Mouse (Mus musculus) liver, adult 2 months (tissue): ENCODE measurements around the gene Ggt6. TPM values are rescaled to one million over a fixed set of nuclear protein-coding genes. Genes with fewer than 3 reads are reported as not detected.

Source experiments
- DNase-seq: peaks from one replicate; pipeline ENCODE4 v3.0.0-alpha.2; 2011; ENCODE audit warnings: low read depth, low spot score; ENCODE audit errors: extremely low read depth
- H3K27ac ChIP-seq: fragments of 200-500 bp; replicated peaks from 2 replicates; pipeline ENCODE4 v1.5.1; 2012; ENCODE audit warnings: low read depth, mild to moderate bottlenecking, control low read depth, inconsistent platforms, low read length; ENCODE audit not compliant: insufficient read depth
- H3K27me3 ChIP-seq: fragments of 200-500 bp; 2 replicates; pipeline ENCODE4 v1.6.1; 2012; ENCODE audit warnings: mild to moderate bottlenecking, moderate library complexity, low read length, inconsistent platforms; ENCODE audit not compliant: control insufficient read depth, insufficient read depth
- H3K36me3 ChIP-seq: fragments of 200-500 bp; 2 replicates; pipeline ENCODE4 v1.6.1; 2012; ENCODE audit warnings: low read length, inconsistent platforms; ENCODE audit not compliant: control insufficient read depth, insufficient read depth
- H3K4me1 ChIP-seq: fragments of 200-500 bp; 2 replicates; pipeline ENCODE4 v1.6.1; 2011; ENCODE audit warnings: low read length; ENCODE audit not compliant: control insufficient read depth, insufficient read depth
- H3K4me3 ChIP-seq: fragments of 200-500 bp; 2 replicates; pipeline ENCODE4 v1.5.1; 2011; ENCODE audit warnings: low read depth, mild to moderate bottlenecking, control low read depth, low read length, moderate library complexity; ENCODE audit not compliant: insufficient read depth
- H3K79me2 ChIP-seq: fragments of 200-500 bp; 2 replicates; pipeline ENCODE4 v1.6.1; 2012; ENCODE audit warnings: inconsistent platforms, mild to moderate bottlenecking, low read length, moderate library complexity; ENCODE audit not compliant: control insufficient read depth, insufficient read depth
- H3K9ac ChIP-seq: fragments of 200-500 bp; 2 replicates; pipeline ENCODE4 v1.6.1; 2012; ENCODE audit warnings: low read depth, mild to moderate bottlenecking, control low read depth, inconsistent platforms, low read length
- CTCF ChIP-seq: fragments of 200-500 bp; IDR thresholded peaks from 2 replicates; pipeline ENCODE4 v1.5.1; 2011; ENCODE audit warnings: low read depth, low read length, control low read depth
- POLR2A ChIP-seq: fragments of 200-500 bp; IDR thresholded peaks from 2 replicates; pipeline ENCODE4 v1.6.1; 2011; ENCODE audit warnings: low read length, control low read depth; ENCODE audit not compliant: insufficient read depth; ENCODE audit errors: extremely low read depth
- WGBS: fragments of 180-500 bp; shearing (Covaris S2); methylation state at CpG from one replicate; pipeline ENCODE4 v1.1.7; 2018; 5-methylcytosine and 5-hydroxymethylcytosine counted together
- polyA plus RNA-seq: library from polyadenylated mRNA; depleted of rRNA; stranded (reverse); fragments of >200 nt; gene quantifications from 2 replicates; pipeline ENCODE4 v1.2.3, GENCODE M21; 2012
- total RNA-seq: library from RNA; depleted of rRNA; stranded (reverse); fragments of >200 nt; gene quantifications from 2 replicates; pipeline ENCODE4 v1.2.3, GENCODE M21; 2014

Gene Ggt6
- total and polyA plus RNA-seq, 2 experiments = 13.6 to 33.7 TPM

- no peaks in the 10 kb centered on the region; the same call in 1 of the 2 replicates for H3K79me2 ChIP-seq
- H3K27me3 ChIP-seq = no peaks in the 10 kb centered on the region
- H3K4me3 ChIP-seq = no peak overlapping the region
- WGBS = 47% methylated on average over 7 of the region's 7 CpGs
- H3K27ac ChIP-seq = peak overlapping the region; percentile 94
- no peak overlapping the region for H3K9ac ChIP-seq
- peak; percentile 83 for DNase-seq
- H3K4me1 ChIP-seq = peaks cover 33% of the 10 kb centered on the region
- no peaks in the 10 kb centered on the region for H3K36me3 ChIP-seq
- TF ChIP-seq POLR2A (no peak), CTCF (no peak)
These were observed 40.8 kb downstream of the Ggt6 start for GRCm38 (mm10) chr11:72476074-72476625.

DNA sequence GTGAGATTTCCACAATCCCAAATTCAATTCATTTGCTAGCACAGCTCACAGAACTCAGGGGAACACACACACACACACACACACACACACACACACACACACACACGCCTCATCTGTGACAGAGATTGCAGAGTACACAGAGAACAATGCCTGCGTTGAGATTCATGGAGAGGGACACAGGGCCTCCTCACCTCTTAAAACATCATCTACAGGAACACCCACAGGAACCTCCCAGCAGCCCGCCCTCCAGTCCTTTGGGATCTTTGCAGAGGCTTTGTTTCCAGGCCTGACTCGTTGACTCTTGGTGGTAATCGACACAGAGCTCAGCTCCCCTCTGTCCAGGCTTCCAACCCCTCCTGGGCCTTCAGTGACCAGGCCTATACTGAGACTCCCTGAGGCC is 41.9 kb downstream of the Ggt6 start:
- Histone ChIP-seq H3K79me2 (no peaks in the 10 kb centered on the region; the same call in 1 of the 2 replicates), H3K4me3 (no peak overlapping the region), H3K4me1 (peaks cover 33% of the 10 kb centered on the region), H3K36me3 (no peaks in the 10 kb centered on the region), H3K9ac (no peak overlapping the region), H3K27me3 (no peaks in the 10 kb centered on the region), H3K27ac (no peak overlapping the region)
- TF ChIP-seq CTCF (no peak), POLR2A (no peak)
- DNase-seq = no peak
- 66% methylated on average over 5 of the region's 5 CpGs for WGBS

- H3K9ac ChIP-seq = no peak overlapping the region
- no peak overlapping the region for H3K4me3 ChIP-seq
- H3K79me2 ChIP-seq = no peaks in the 10 kb centered on the region; the same call in 1 of the 2 replicates
- H3K27me3 ChIP-seq = no peaks in the 10 kb centered on the region
- DNase-seq = no peak
- no peak overlapping the region for H3K27ac ChIP-seq
- no peaks in the 10 kb centered on the region for H3K36me3 ChIP-seq
- TF ChIP-seq POLR2A (no peak), CTCF (no peak)
- peaks cover 33% of the 10 kb centered on the region for H3K4me1 ChIP-seq
- WGBS = 100% methylated on average over 1 of the region's 1 CpGs
These were observed 42.3 kb downstream of the Ggt6 start for GRCm38 (mm10) chr11:72477653-72478052.

DNA sequence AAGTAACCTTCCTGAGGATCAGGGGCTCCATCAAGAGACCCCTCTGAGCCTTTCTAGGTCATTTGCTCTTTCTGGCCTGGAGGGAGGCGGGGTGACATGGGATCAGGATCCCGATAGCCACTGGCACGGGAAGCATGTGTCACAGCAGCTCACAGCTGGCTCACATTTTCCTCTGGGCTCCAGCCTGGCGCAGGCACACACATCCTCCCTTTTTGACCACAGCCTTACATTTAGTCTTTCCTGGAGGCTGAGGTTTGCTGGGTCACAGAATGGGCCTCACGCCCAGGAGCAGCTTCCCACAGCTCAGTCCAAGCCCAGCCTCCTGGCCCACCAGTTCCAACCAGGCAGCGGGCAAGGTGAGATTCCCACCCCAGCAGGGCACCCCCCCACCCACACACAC is 42.9 kb downstream of the Ggt6 start:
- Histone ChIP-seq H3K36me3 (no peaks in the 10 kb centered on the region), H3K27me3 (no peaks in the 10 kb centered on the region), H3K27ac (no peak overlapping the region), H3K4me1 (peaks cover 31% of the 10 kb centered on the region), H3K79me2 (no peaks in the 10 kb centered on the region; the same call in 1 of the 2 replicates), H3K9ac (no peak overlapping the region), H3K4me3 (no peak overlapping the region)
- no peak for DNase-seq
- 76% methylated on average over 6 of the region's 6 CpGs for WGBS
- no peak for TF ChIP-seq CTCF
- no peak for TF ChIP-seq POLR2A

DNA sequence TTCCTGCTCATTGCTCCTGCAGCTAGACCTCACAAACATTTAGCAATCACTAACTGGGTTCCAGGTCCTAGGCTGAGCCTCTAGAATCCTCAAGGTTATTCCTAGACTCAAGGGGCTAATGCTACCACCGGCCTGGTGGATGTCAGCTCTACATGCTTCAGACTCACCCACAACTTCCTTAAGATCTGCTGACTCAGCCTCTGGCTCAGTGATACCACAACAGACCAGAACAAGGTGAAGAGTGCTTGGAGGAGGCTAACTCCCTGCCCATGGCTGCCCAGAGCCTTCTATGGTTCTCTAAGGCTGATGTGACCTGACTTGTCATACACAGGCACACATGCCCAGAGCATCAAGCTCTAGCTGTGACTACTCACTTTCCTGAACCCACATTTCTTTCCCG is 44.2 kb downstream of the Ggt6 start:
- Histone ChIP-seq H3K9ac (no peak overlapping the region), H3K27ac (no peak overlapping the region), H3K4me3 (no peak overlapping the region), H3K27me3 (no peaks in the 10 kb centered on the region), H3K4me1 (peaks cover 19% of the 10 kb centered on the region), H3K79me2 (no peaks in the 10 kb centered on the region), H3K36me3 (no peaks in the 10 kb centered on the region)
- TF ChIP-seq CTCF (no peak), POLR2A (no peak)
- 68% methylated on average over 2 of the region's 2 CpGs for WGBS
- DNase-seq = no peak

DNA sequence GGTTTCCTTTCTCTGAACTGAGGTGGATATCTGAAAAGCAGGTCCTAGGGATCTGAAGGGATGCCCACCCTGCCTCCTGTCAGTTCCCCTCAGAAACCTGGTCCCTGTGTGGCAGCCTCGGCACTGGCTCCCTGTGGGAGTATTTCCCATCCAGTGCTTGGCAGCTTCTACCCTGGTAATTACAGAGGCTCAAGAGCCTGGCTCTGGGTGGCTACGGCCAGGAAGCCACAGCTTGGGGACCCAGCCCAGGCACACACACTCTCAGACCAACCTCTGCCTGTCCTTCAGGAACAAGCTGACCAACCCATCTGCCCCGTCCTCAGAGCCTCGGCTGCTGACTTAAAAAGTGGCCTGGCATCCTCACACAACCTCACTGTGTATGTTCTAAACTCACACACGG is 46.0 kb downstream of the Ggt6 start:
- Histone ChIP-seq H3K4me3 (no peak overlapping the region), H3K27ac (no peak overlapping the region), H3K9ac (no peak overlapping the region), H3K4me1 (peaks cover 8% of the 10 kb centered on the region), H3K79me2 (no peaks in the 10 kb centered on the region), H3K27me3 (no peaks in the 10 kb centered on the region), H3K36me3 (no peaks in the 10 kb centered on the region)
- no peak for DNase-seq
- TF ChIP-seq CTCF (no peak), POLR2A (no peak)
- WGBS = 86% methylated on average over 5 of the region's 5 CpGs
